Mouse (Mus musculus) kidney, adult 2 months (tissue): ENCODE measurements around the gene Dnmt3l.

Experiments used
- CTCF ChIP-seq: fragments of 200-500 bp; conservative IDR thresholded peaks from 2 replicates; pipeline ENCODE4 v1.5.1; 2011; ENCODE audit warnings: low read depth, mild to moderate bottlenecking, control low read depth, low read length, moderate library complexity, mixed read lengths; ENCODE audit not compliant: insufficient read depth, insufficient read length
- POLR2A ChIP-seq: fragments of 200-500 bp; IDR thresholded peaks from one replicate; pipeline ENCODE4 v1.6.1; 2011; ENCODE audit warnings: low read depth, low read length, control low read depth

- TF ChIP-seq CTCF (no peak), POLR2A (no peak)
These were observed 2.8 kb downstream of the Dnmt3l start for GRCm38 (mm10) chr10:78044531-78044930.
